Mouse (Mus musculus) R1 (cell line): Measurements from ENCODE around the gene Grasp.

ENCODE experiments used
- DNase-seq: peaks from one replicate; pipeline ENCODE4 v3.0.0-alpha.2; 2018; ENCODE audit warnings: low read depth, low spot score

Grasp gene

DNA sequence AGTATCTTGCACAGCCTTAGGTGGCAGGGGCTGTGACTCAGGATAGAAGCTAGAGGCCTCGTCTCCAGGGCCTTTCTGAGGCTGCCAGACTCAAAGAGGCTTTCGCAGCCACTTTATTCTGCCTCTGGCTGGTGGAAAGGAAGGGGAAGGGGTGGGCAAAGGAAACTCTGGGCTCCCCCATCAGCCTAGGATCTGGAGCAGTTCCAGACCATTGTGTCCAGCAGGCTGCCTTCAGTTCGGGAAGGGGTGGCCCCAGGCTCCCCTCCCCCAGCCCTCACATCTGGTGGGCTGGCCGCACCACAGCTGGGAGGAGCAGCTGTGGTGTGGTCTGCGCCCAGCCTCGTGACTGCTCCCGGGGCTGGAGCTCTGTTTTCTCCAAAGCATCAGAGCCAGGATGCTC lies 4.0 kb downstream of the Grasp start:
- DNase-seq, result peak; percentile 43

- DNase-seq, result no peak
Measured at GRCm38 (mm10) chr15:101228866-101229590, 5.0 kb downstream of the Grasp start.

DNA sequence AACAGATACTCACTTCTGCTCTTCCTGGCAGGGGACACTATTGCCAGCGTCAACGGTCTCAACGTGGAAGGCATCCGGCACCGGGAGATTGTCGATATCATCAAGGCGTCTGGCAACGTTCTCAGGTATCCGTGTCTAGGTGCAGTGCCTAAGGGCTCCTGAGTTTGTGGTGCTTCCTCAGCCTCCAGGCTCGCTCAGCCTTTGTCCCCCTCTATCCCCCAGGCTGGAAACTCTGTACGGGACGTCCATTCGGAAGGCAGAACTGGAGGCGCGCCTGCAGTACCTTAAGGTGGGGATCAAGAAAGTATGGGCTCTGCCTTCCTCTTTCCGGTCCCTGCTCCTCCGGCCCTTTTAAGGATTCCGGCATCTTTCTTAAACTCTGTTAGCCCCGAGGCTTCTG lies 6.5 kb downstream of the Grasp start:
- no peak for DNase-seq

DNA sequence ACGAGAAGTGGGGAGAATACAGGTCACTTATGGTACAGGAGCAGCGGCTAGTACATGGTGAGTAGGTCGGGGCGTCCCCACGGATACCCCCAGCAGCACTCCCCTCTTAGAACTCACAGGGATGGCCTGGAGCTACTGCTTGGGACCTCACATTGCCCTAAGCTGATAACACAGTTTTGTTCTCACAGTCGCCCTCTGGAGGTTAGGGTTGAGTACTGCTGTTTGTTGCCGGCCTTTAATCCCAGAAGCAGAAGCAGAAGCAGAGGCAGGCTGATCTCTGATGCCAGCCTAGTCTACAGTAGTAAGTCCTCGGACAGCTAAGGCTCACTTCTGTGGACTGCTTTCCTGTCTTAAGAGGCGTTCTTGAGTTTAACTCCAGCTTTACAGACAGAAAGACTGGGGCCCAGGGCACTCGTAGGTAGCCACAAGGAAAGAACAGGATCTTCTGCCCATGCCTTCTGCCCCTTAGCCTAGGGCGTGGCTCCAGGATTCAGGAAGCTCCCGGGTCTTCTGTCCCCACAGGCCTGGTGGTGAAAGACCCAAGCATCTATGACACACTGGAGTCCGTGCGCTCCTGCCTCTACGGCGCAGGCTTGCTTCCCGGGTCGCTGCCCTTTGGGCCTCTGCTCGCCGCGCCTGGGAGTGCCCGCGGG lies 7.1 kb downstream of the Grasp start:
- DNase-seq, result peak; percentile 94

GRCm38 (mm10) chr15:101231648-101232180 lies 7.7 kb downstream of the Grasp start:
- peak; percentile 52 for DNase-seq

- no peak for DNase-seq
Measured at GRCm38 (mm10) chr15:101232607-101233006, 8.6 kb downstream of the Grasp start.

- no peak for DNase-seq
Measured at GRCm38 (mm10) chr15:101233183-101233582, 9.2 kb downstream of the Grasp start.

- DNase-seq, result peak; percentile 97
Measured at GRCm38 (mm10) chr15:101233641-101234275, 9.8 kb downstream of the Grasp start.

GRCm38 (mm10) chr15:101234611-101235341 lies 10.8 kb downstream of the Grasp start:
- no peak for DNase-seq

DNA sequence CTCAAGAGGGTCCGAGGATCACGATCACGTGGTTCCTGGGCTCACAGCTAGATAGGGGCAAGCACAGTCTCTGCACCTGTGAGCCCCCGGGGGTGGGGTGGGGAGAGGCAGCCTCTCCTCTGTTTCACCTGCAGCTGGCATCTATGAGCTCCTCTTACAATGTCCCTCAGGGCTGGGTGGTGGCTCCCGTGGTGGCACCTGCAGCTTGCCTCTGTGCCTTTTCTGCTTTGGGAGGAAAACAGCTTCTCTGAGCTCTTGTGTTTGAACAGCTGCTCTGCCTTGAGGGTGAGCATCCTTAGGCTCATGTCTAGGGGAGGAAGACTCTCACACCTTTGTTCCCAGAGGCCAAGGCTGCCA lies 11.3 kb downstream of the Grasp start:
- DNase-seq, result no peak

DNA sequence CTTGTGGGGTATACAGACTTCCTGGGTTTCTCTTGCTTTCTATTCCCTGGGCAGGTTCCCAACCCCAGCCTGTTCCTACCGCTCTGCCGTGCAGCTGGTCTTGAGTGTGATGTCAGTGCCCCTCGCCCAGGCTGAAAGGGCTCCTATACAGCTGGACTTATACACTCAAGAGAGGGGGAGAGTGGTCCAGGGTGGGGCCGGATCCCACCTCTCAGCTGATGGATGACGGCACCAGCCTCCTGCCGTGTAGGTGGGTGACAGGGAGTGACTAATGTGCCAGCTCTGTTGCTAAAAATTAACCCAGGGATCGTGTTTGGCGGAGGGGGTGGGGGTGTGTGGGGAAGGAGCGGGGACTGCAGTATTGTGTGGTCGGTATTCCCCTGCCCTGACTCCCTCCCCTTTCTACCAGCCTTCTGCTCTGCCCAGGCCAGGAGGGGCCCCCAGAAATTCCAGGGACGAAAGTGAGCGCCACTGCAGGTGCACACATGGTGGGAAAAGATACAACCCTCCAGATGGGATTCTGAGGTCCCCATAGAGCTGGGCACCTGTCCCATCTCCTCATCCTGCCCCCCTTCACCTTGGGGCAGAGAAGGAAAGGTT lies 11.8 kb downstream of the Grasp start:
- DNase-seq, result no peak

DNA sequence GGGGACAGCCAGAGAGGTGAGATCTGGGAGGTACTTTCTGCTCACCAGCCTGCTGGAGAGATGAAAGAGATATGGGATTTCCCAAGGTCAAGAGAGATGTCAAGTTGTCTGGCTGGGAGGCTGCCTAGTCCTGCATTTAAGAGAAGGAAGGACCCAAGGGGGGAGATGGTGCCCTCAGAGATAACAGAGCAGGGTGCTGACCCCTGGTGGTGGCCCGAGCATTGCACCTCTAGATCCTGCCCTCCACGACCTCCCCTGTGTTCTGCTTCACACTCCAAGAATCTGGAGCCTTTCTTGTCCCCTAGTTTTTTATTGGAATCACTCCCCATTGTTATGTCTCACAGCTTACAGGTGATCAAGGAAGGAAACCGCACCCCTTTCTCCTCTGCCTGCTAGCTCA lies 12.9 kb downstream of the Grasp start:
- DNase-seq, result peak; percentile 83

DNA sequence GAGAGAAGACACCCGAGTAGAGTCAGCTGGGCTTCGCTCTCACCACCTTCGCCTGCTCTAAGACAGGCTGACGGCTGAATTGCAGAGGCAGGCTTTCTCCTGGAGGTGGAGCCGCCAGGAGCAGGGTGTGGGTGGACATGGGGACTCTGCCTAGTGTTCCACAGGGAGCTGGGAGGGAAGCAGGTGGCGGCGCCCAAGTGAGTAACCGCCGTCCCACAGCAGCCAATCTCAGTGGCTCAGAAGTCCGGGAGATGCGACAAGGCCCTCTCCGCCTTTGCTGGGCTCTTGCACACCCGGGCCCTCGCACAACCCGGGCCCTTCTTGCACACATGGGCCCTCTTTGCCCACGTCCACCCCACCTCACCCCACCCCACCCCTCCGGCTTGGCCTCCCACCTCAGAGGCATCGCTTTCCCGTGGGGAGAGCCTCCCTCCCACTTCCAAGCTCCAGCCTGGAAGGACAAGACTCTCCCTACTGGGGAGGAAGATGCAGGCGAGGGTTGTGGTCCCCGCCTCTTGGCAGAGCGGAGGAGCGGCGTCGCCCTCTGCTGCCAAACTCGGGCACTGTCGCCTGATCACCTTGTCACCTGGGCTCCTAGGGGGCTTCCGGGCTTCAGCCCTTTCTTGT lies 15.0 kb downstream of the Grasp start:
- peak; percentile 85 for DNase-seq

DNA sequence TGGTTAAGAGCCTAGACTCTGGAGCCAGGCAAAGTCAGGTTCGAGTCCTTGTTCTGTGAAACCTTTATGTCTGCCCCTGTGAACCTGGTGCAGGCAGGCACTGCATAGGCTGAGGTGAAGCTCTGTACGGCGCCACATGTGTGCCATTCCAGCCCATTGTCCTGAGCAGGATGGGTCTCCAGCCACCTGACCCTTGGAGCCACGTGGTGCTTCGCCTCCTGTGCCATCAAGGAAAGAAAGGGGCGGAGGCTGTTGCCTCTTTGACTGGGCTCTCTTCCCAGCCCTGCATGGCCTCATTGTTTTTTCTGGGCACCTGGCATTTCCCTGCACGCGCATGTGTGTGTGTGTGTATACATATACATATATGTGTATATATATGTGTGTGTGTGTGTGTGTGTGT lies 15.8 kb downstream of the Grasp start:
- DNase-seq, result peak; percentile 50

- DNase-seq, result peak; percentile 91
Measured at GRCm38 (mm10) chr15:101240799-101241204, 16.8 kb downstream of the Grasp start.

GRCm38 (mm10) chr15:101241236-101241635 lies 17.2 kb downstream of the Grasp start:
- no peak for DNase-seq

DNA sequence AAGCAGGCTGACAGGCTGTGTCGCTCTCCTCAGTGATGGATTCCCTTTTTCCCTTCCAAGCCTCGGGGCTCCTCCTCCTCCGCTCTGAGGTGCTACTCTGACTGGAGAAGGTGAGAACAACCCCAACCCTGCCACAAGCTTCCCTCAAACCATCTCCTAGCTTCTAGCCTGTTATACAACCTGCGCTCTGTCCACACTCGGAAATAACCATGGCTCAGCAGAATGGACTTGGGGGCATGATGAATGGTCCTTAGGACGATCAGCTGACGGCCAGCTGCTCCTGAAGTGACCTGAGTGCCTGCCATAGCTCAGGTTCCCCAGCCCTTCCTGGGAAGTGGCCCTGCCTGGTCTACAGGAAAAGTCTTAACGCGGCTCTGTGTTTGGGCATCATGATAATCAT lies 17.9 kb downstream of the Grasp start:
- no peak for DNase-seq

- peak; percentile 88 for DNase-seq
Measured at GRCm38 (mm10) chr15:101242645-101243044, 18.7 kb downstream of the Grasp start.

DNA sequence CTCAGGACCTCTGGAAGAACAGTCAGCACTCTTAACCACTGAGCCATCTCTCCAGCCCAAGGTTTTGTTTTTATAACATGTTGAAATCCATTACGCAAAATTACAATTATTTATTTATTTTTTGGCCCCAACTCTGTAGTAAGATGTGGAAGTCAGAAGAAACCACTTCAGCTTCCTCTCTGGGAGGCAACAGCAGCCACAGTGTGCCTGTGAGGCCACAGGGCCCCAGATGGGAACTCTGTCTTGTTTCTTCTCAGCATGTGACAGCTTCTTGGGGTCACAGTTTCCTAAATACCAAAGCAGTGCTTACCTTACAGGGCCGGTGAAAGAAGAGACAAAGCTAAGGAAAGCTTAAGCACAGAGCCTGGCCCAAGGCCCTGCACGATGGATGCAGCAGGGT lies 20.0 kb downstream of the Grasp start:
- DNase-seq, result no peak

DNA sequence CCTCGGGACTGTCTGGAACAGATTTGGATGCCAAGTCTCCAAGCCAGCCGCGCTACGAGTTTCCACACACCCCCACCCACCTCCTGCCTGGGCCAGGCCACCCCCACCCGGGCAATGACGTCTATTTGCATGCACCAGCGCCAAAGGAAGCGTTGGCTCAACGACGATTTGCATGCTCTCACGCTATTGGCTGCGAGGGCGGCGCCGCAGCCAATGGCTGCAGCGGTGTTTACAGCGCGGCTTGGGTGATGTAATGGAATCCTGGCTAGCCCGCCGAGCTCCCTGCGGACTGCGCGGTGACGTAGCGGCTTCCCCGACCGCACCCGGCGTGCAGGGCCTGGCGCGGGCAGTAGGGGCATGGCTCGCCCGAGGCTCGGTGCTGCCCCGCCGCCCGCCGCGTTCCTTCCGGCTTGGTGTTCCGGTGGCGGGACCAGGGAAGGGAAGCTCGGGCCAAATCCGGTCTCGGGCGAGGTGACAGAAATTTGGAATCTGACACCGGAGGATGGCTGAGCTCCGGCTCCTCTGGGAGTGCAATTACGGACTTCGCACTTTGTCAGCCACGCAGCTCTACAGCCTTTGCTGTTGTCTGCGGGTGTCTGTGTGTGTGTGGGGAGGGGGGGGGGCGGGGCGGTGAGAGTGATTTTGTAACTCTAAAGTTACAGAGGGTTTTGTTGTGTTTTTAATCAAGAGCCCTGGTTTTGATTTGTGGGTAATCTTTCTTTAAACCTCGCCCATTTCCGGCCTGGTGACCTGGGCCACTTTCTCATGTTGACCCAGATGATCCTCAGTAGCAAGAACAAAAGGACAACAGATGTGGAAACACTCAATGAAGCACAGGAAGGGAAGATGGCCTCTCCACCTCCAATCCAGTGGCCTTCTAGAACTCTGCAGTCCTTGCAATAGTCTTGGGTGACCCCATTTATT lies 22.5 kb downstream of the Grasp start:
- peak; percentile 99 for DNase-seq
